Mouse (Mus musculus): ENCODE measurements around the gene Fbxo2. TPM values are rescaled to one million over a fixed set of nuclear protein-coding genes. Genes with fewer than 3 reads are reported as not detected.

Gene Fbxo2
- polyA plus RNA-seq, 1 experiment from 2014 or later: 0.44 TPM

DNA sequence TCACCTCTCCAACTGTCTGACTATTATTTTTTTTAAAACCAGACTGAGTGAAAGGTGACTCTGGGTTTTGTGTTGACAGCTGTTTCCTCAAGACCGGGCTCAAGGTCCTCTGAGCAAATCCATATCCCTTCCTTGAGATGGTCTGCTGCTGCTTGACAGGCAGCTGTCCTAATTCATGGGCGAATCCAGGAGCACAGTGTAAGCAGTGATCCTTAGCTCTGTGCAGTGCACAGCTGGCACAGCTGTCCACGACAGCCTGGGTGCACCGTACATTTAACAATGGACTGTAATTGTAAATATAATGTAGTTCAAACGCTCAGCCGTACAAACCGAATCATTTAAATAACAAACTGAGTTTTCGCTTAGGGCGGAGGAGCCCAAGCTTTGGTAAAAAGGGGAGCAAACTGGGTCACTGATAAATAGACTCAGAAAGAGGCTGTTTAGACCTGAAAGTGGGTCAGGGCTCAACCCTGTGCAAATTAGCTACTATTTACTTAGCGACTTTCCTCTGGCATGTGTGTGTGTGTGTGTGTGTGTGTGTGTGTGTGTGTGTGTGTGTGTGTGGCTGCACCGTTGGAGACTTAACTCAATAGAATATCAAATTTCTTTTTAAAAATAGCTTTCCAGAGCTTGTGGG is 55.0 kb downstream of the Fbxo2 start:
- no peak overlapping the region for H3K9ac ChIP-seq (ENCODE audit: low read depth, low read length)
- no peaks in the 10 kb centered on the region for H3K4me1 ChIP-seq (replicated peaks; ENCODE audit: control insufficient read depth, insufficient read depth, low read length)
- H3K27me3 ChIP-seq (replicated peaks; ENCODE audit: control insufficient read depth, insufficient read depth, low read length): no peaks in the 10 kb centered on the region; the same call in 1 of the 2 replicates
- no peak overlapping the region for H3K4me3 ChIP-seq (ENCODE audit: low read depth, low read length)
- H3K9me3 ChIP-seq (ENCODE audit: control insufficient read depth): no peaks in the 10 kb centered on the region
- ATAC-seq: no peak
- H3K4me2 ChIP-seq (replicated peaks; ENCODE audit: low read depth): no peak overlapping the region
- no peak overlapping the region for H3K27ac ChIP-seq (ENCODE audit: low read depth, low read length)
- no peak for TF ChIP-seq CTCF (IDR thresholded peaks at IDR 0.05; ENCODE audit: low read depth)
- WGBS: 31% methylated on average over 11 of the region's 11 CpGs
- no peaks in the 10 kb centered on the region for H3K36me3 ChIP-seq (ENCODE audit: control insufficient read depth, insufficient read depth)

Small RNA genes within 50 kb of the gene (microRNA-seq; reads per million reads assigned to microRNA genes)
- not detected for gene Mir7022

Other genes with a start within 250 kb of the Fbxo2 start
- gene Plod1, start 223.9 kb upstream of the Fbxo2 start, polyA plus RNA-seq (2015; fragmentation: Nextera tagmentation; extraction: Ambion mirVana): 28.0 and 28.8 TPM in 2 replicates
- gene 2510039O18Rik, start 219.7 kb upstream of the Fbxo2 start, polyA plus RNA-seq (2015; fragmentation: Nextera tagmentation; extraction: Ambion mirVana): 25.7 and 26.3 TPM in 2 replicates
- gene Nppb, start 174.8 kb upstream of the Fbxo2 start, polyA plus RNA-seq (2015; fragmentation: Nextera tagmentation; extraction: Ambion mirVana): not detected in 2 replicates
- 1.4 TPM in 2 replicates for gene Nppa, start 159.9 kb upstream of the Fbxo2 start, polyA plus RNA-seq (2015; fragmentation: Nextera tagmentation; extraction: Ambion mirVana)
- 2.5 and 3.1 TPM in 2 replicates for gene Clcn6, start 121.8 kb upstream of the Fbxo2 start, polyA plus RNA-seq (2015; fragmentation: Nextera tagmentation; extraction: Ambion mirVana)
- gene Mthfr, start 121.5 kb upstream of the Fbxo2 start, polyA plus RNA-seq (2015; fragmentation: Nextera tagmentation; extraction: Ambion mirVana): 11.7 and 12.6 TPM in 2 replicates
- gene Agtrap, start 72.6 kb upstream of the Fbxo2 start, polyA plus RNA-seq (2015; fragmentation: Nextera tagmentation; extraction: Ambion mirVana): 27.7 and 31.3 TPM in 2 replicates
- gene Mad2l2, start 30.2 kb upstream of the Fbxo2 start, polyA plus RNA-seq (2015; fragmentation: Nextera tagmentation; extraction: Ambion mirVana): 22.6 and 24.9 TPM in 2 replicates
- gene Draxin, start 29.9 kb upstream of the Fbxo2 start, polyA plus RNA-seq (2015; fragmentation: Nextera tagmentation; extraction: Ambion mirVana): 0.03 and 0.05 TPM in 2 replicates
- gene Fbxo6, start 8.5 kb upstream of the Fbxo2 start, polyA plus RNA-seq (2015; fragmentation: Nextera tagmentation; extraction: Ambion mirVana): 55.4 and 60.6 TPM in 2 replicates
- 7.7 and 9.3 TPM in 2 replicates for gene Fbxo44, start 139 bp upstream of the Fbxo2 start, polyA plus RNA-seq (2015; fragmentation: Nextera tagmentation; extraction: Ambion mirVana)
- gene Disp3, start 127.3 kb downstream of the Fbxo2 start, polyA plus RNA-seq (2015; fragmentation: Nextera tagmentation; extraction: Ambion mirVana): 0.03 and 0.04 TPM in 2 replicates